Comparison of ENCODE assay signal across 9 mouse cellular contexts in genomic region chr11:116237742-116238395, GRCm38 (mm10). TPM values are rescaled to one million over a fixed set of nuclear protein-coding genes. Genes with fewer than 3 reads are reported as not detected.
DNase-seq lines count a peak whose midpoint lies in the region; ATAC-seq and TF ChIP-seq lines count a peak whose summit lies in the region.
"Had no signal": no experiment of that assay in that cellular context is flagged by ENCODE, and none has a peak within 500 bp of the region (broad histone marks: within the 10 kb centered on the region; RNA-seq: fewer than 3 reads in every experiment).

Gene Evpl, minus strand, starts transcription at chr11:116238077.

- no peak within 1 kb of the TSS for H3K9ac ChIP-seq in liver, postnatal 0 days (replicated peaks)
- peak within 1 kb of the TSS; percentile 76 for H3K9ac ChIP-seq in stomach, embryonic 16.5 days (ENCODE audit: low read length)

- no peak for TF ChIP-seq EP300 in liver, postnatal 0 days (IDR thresholded peaks at IDR 0.05; ENCODE audit: low read depth)

- H3K9me3 ChIP-seq in liver, postnatal 0 days (ENCODE audit: low read length), result no peaks in the 10 kb centered on the region
- H3K9me3 ChIP-seq in stomach, embryonic 16.5 days (replicated peaks; ENCODE audit: control insufficient read depth, low read length), result no peaks in the 10 kb centered on the region
- H3K9me3 ChIP-seq: G1E had no signal

- peak; percentile 89 for ATAC-seq in liver, postnatal 0 days
- ATAC-seq in stomach, embryonic 16.5 days (ENCODE audit: insufficient read depth, low FRiP score), result peak; percentile 95

- 0 out of 2 replicates have a peak, but pooled peaks cover 7% of the 10 kb centered on the region for H3K27me3 ChIP-seq in liver, postnatal 0 days (ENCODE audit: insufficient read depth, low read length)
- H3K27me3 ChIP-seq in stomach, embryonic 16.5 days (ENCODE audit: control insufficient read depth, insufficient read depth, low read length), result peaks cover 5% of the 10 kb centered on the region

- intact Hi-C loops in left cerebral cortex, postnatal 14 days (cut with DNase I), result no loop called here
- intact Hi-C loops in left cerebral cortex, postnatal 36 days (cut with DNase I), result no loop called here

- H3K27ac ChIP-seq in liver, postnatal 0 days (ENCODE audit: low read depth), result no peak within 1 kb of the TSS
- peak within 1 kb of the TSS; percentile 84 for H3K27ac ChIP-seq in stomach, embryonic 16.5 days (ENCODE audit: low read length)

- H3K4me2 ChIP-seq in liver, postnatal 0 days (ENCODE audit: low read depth, low read length), result peak within 1 kb of the TSS; percentile 62
- H3K4me2 ChIP-seq in stomach, embryonic 16.5 days (ENCODE audit: low read depth, low read length), result peak within 1 kb of the TSS; percentile 49

- no peak for TF ChIP-seq CTCF in liver, postnatal 0 days (IDR thresholded peaks at IDR 0.05; ENCODE audit: low read depth)

- WGBS in liver, postnatal 0 days (ENCODE audit: insufficient replicate concordance), result 23% methylated on average over 26 of the region's 31 CpGs
- WGBS in stomach, embryonic 16.5 days, result 7% methylated on average over 31 of the region's 31 CpGs

- H3K4me3 ChIP-seq in liver, postnatal 0 days (ENCODE audit: low read depth, low read length), result peak within 1 kb of the TSS; percentile 20
- H3K4me3 ChIP-seq in stomach, embryonic 16.5 days (replicated peaks; ENCODE audit: low read length), result peak within 1 kb of the TSS; percentile 53

- DNase-seq in gastrocnemius, postnatal 25 days, result peak; percentile 26
- no peak for DNase-seq in gastrocnemius, postnatal 4 days (ENCODE audit: low spot score in 2 of 2)
- DNase-seq in fibroblast of lung, adult 2 months (ENCODE audit: low read depth), result peak; percentile 35
- DNase-seq in kidney, adult 11 months, result peak; percentile 98
- DNase-seq in liver, postnatal 0 days, result peak; percentile 75
- no peak for DNase-seq in left cerebral cortex, postnatal 14 days (ENCODE audit: low spot score in 2 of 2)
- no peak for DNase-seq in left cerebral cortex, postnatal 36 days (ENCODE audit: low spot score in 2 of 2)

- H3K36me3 ChIP-seq in liver, postnatal 0 days (replicated peaks; ENCODE audit: insufficient read depth, low read length), result no peaks in the 10 kb centered on the region
- no peaks in the 10 kb centered on the region for H3K36me3 ChIP-seq in stomach, embryonic 16.5 days (ENCODE audit: control insufficient read depth, insufficient read depth, low read length)

- peaks cover 5% of the 10 kb centered on the region for H3K4me1 ChIP-seq in liver, postnatal 0 days (ENCODE audit: insufficient read depth)
- H3K4me1 ChIP-seq in stomach, embryonic 16.5 days (ENCODE audit: control insufficient read depth, insufficient read depth, low read length), result peaks cover 4% of the 10 kb centered on the region; the same call in 1 of the 2 replicates

RNA-seq across cellular contexts. Expression of gene Evpl, which starts in this region (rescaled TPM):
- under 1 TPM; 0.05 to 0.13 TPM for total RNA-seq in gastrocnemius, postnatal 25 days (2021)
- under 1 TPM; 0.41 to 0.47 TPM for total RNA-seq in gastrocnemius, postnatal 4 days (2021)
- polyA plus RNA-seq in liver, postnatal 0 days (2015; fragmentation: Nextera tagmentation; extraction: Ambion mirVana), result 0.06 and 0.07 TPM in 2 replicates
- polyA plus RNA-seq in stomach, embryonic 16.5 days (2015; fragmentation: Nextera tagmentation; extraction: Ambion mirVana), result 19.2 and 23.5 TPM in 2 replicates
- under 1 TPM; 0.68 to 0.97 TPM for total RNA-seq in left cerebral cortex, postnatal 14 days (2021)
- total RNA-seq in left cerebral cortex, postnatal 36 days (2021), result 1 to 10 TPM; 1.2 to 1.3 TPM

Comparison
In these comparisons a context has a peak if more than half of its experiments do, and no peak if none do; other contexts are left out.
1. RNA of gene Evpl (polyA plus RNA-seq): 19.2 to 23.5 TPM in stomach, embryonic 16.5 days; 0.06 to 0.07 TPM in liver, postnatal 0 days; every median in the first group is over 10 times any median in the second.
2. Peak in DNase-seq in gastrocnemius, postnatal 25 days; RNA of the gene not detected or under 1 TPM.
3. Peak in DNase-seq, ATAC-seq, H3K4me3 ChIP-seq and H3K4me2 ChIP-seq in liver, postnatal 0 days; RNA of the gene not detected or under 1 TPM.
4. DNase-seq: peak in fibroblast of lung, adult 2 months (single experiment) and kidney, adult 11 months (single experiment); none in gastrocnemius, postnatal 4 days (0 of 2), left cerebral cortex, postnatal 14 days (0 of 2) and left cerebral cortex, postnatal 36 days (0 of 2).